Mouse (Mus musculus) heart, postnatal 0 days (tissue): ENCODE measurements at regions not wholly inside any gene's neighbourhood (a gene's known extent, or its start where the extent isn't known, plus 50 kb on each side); places are given as distances from the start of the nearest gene placed in this dataset.

Source experiments
- CTCF ChIP-seq: IDR thresholded peaks from 2 replicates; pipeline ENCODE4 v1.5.1; 2016; ENCODE audit warnings: antibody characterized with exemption, control low read depth, low read depth
- EP300 ChIP-seq: IDR thresholded peaks from 2 replicates; pipeline ENCODE4 v1.6.1; 2016; ENCODE audit warnings: antibody characterized with exemption, low read depth

GRCm38 (mm10) chr5:107037087-107037486 lies 73.0 kb downstream of the Cdc7 start:
- TF ChIP-seq EP300 (no peak), CTCF (no peak)
